Mouse (Mus musculus): Measurements from ENCODE around the gene Ywhae. TPM values are rescaled to one million over a fixed set of nuclear protein-coding genes. Genes with fewer than 3 reads are reported as not detected.

Gene Ywhae
- polyA plus RNA-seq (2015; fragmentation: Nextera tagmentation; extraction: Ambion mirVana), result 1,289 and 1,294 TPM in 2 replicates

DNA sequence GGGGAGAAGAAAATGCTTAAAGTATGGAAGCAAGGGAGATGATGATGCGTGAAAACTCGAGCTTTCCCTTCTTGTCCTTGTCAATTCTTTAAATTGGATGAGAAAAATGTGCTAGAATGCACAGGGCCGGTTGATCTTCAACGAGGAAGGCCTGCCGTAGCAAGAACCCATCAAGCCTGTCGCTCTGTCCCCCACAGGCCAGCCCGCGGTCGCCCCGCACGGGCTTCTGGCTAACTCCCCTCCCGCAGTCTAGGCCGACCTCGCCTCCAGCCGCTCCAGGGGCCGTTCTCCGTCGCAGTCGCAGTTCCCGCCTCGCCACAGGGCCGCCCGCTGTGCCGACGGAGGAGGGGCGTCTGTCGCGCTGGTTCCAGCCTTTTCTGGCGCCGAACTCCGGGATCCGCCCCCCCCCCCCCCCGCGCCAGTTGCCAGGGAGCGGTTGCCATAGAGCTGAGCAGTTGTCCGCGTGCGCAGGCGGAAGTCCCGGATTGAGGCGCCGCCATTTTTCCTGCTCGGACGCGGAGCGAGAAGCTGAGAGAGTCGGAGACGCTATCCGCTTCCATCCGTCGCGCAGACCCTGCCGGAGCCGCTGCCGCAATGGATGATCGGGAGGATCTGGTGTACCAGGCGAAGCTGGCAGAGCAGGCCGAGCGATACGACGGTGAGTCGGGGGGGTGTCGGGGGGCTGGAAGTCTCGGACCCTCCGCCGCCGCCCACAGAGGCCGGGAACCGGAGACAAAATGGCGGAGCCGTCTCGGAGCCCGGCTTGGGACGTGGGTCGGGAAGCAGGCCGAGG is at the start of gene Ywhae:
Gene Ywhae, plus strand, starts transcription at position 436 of the 793 bp plus-strand sequence.

DNA sequence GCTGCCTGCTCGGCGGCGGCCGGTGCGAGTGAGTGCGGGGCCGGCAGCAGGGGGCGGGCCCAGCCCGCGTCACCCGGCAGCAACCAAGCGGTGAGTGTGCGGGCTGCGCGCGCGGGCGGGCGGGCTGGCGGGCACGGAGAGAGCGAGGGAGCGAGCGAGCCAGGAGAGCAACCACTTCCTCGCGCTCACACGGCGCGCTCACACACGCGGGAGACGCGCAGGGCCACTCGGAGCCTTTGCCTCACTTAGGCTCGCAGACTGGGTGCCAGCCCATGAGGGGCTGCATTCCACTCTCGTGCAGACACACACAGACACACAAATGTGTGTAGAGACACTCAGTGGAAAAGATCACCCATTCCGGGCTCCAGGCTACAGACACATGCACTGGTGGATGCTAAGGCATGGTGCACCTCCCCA is 63.4 kb downstream of the Ywhae start, which contains the start of gene Doc2b:
Gene Doc2b, minus strand, starts transcription at position 21 of the 417 bp plus-strand sequence.

Other genes with a start within 250 kb of the Ywhae start
- 26.6 and 30.1 TPM in 2 replicates for gene Prpf8, start 246.1 kb upstream of the Ywhae start, polyA plus RNA-seq (2015; fragmentation: Nextera tagmentation; extraction: Ambion mirVana)
- gene Rilp, start 222.8 kb upstream of the Ywhae start, polyA plus RNA-seq (2015; fragmentation: Nextera tagmentation; extraction: Ambion mirVana), result 8.2 and 9.6 TPM in 2 replicates
- 2.9 and 3.5 TPM in 2 replicates for gene Scarf1, start 219.3 kb upstream of the Ywhae start, polyA plus RNA-seq (2015; fragmentation: Nextera tagmentation; extraction: Ambion mirVana)
- gene Slc43a2, start 201.2 kb upstream of the Ywhae start, polyA plus RNA-seq (2015; fragmentation: Nextera tagmentation; extraction: Ambion mirVana), result 13.4 and 16.8 TPM in 2 replicates
- gene Pitpna, start 144.8 kb upstream of the Ywhae start, polyA plus RNA-seq (2015; fragmentation: Nextera tagmentation; extraction: Ambion mirVana), result 131 and 134 TPM in 2 replicates
- 37.3 and 40.1 TPM in 2 replicates for gene Inpp5k, start 101.9 kb upstream of the Ywhae start, polyA plus RNA-seq (2015; fragmentation: Nextera tagmentation; extraction: Ambion mirVana)
- gene Myo1c, start 82.4 kb upstream of the Ywhae start, polyA plus RNA-seq (2015; fragmentation: Nextera tagmentation; extraction: Ambion mirVana), result 10.4 and 11.2 TPM in 2 replicates
- gene Crk, start 53.6 kb upstream of the Ywhae start, polyA plus RNA-seq (2015; fragmentation: Nextera tagmentation; extraction: Ambion mirVana), result 83.5 and 88.5 TPM in 2 replicates
- 4.7 and 5.4 TPM in 2 replicates for gene Doc2b, start 63.2 kb downstream of the Ywhae start, polyA plus RNA-seq (2015; fragmentation: Nextera tagmentation; extraction: Ambion mirVana)
- gene Rph3al, start 205.6 kb downstream of the Ywhae start, polyA plus RNA-seq (2015; fragmentation: Nextera tagmentation; extraction: Ambion mirVana), result 1.1 and 1.4 TPM in 2 replicates

All from neural tube, postnatal 0 days (tissue).